Mouse (Mus musculus): ENCODE measurements around the gene Dnase2b.

DNA sequence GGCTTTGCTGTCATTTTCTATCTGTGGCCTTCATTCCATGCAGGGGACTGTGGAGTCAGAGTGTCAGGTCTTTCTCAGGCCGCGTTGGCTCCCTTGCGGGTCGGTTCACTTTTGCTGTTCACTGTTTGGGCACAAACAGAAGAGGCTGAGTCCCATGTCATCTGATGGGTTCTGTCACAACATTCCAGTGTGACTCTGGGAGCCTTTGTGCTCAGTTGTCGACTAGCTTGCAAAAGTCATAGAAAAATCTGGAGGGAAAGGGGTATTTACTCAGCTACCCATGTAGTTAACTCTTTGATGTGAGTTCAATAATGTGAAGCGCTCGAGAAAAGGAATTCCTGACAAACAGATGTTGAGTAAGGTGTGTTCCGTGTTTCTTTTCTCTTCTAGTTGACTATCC is 19.0 kb downstream of the Dnase2b start:
- TF ChIP-seq GATA1 (IDR thresholded peaks at IDR 0.05; ENCODE audit: low read length) (no peak), TAL1 (IDR thresholded peaks at IDR 0.05; ENCODE audit: low read length) (no peak)

All from erythroblast, embryonic 14.5 days (primary cell).